Mouse (Mus musculus): ENCODE data around the gene Xcr1. TPM values are rescaled to one million over a fixed set of nuclear protein-coding genes. Genes with fewer than 3 reads are reported as not detected.
A peak's percentile ranks its signal among the peaks of the same experiment; 100 is the strongest.

Xcr1 gene
- polyA plus RNA-seq, 1 experiment: not detected

GRCm38 (mm10) chr9:123849976-123850695 lies 11.7 kb downstream of the Xcr1 start:
- TF ChIP-seq CTCF (IDR thresholded peaks at IDR 0.05; ENCODE audit: borderline replicate concordance, extremely low read depth, insufficient read depth, insufficient read length): no peak
- TF ChIP-seq POLR2A (IDR thresholded peaks at IDR 0.05; ENCODE audit: borderline replicate concordance, extremely low read depth, insufficient read depth, insufficient read length, poor library complexity, severe bottlenecking): no peak
- DNase-seq (ENCODE audit: low read depth): peak; percentile 25

- no peak for DNase-seq (ENCODE audit: low read depth)
- TF ChIP-seq POLR2A (IDR thresholded peaks at IDR 0.05; ENCODE audit: borderline replicate concordance, extremely low read depth, insufficient read depth, insufficient read length, poor library complexity, severe bottlenecking) (no peak), CTCF (IDR thresholded peaks at IDR 0.05; ENCODE audit: borderline replicate concordance, extremely low read depth, insufficient read depth, insufficient read length) (no peak)
Observed at GRCm38 (mm10) chr9:123846490-123846889, 15.3 kb downstream of the Xcr1 start.

GRCm38 (mm10) chr9:123845120-123845519 lies 16.7 kb downstream of the Xcr1 start:
- peak; percentile 0 for DNase-seq (ENCODE audit: low read depth)
- TF ChIP-seq CTCF (IDR thresholded peaks at IDR 0.05; ENCODE audit: borderline replicate concordance, extremely low read depth, insufficient read depth, insufficient read length) (no peak), POLR2A (IDR thresholded peaks at IDR 0.05; ENCODE audit: borderline replicate concordance, extremely low read depth, insufficient read depth, insufficient read length, poor library complexity, severe bottlenecking) (no peak)

GRCm38 (mm10) chr9:123844468-123844867 lies 17.4 kb downstream of the Xcr1 start:
- TF ChIP-seq POLR2A (IDR thresholded peaks at IDR 0.05; ENCODE audit: borderline replicate concordance, extremely low read depth, insufficient read depth, insufficient read length, poor library complexity, severe bottlenecking) (no peak), CTCF (IDR thresholded peaks at IDR 0.05; ENCODE audit: borderline replicate concordance, extremely low read depth, insufficient read depth, insufficient read length) (no peak)
- no peak for DNase-seq (ENCODE audit: low read depth)

- TF ChIP-seq CTCF (IDR thresholded peaks at IDR 0.05; ENCODE audit: borderline replicate concordance, extremely low read depth, insufficient read depth, insufficient read length) (no peak), POLR2A (IDR thresholded peaks at IDR 0.05; ENCODE audit: borderline replicate concordance, extremely low read depth, insufficient read depth, insufficient read length, poor library complexity, severe bottlenecking) (no peak)
- DNase-seq (ENCODE audit: low read depth): no peak
Observed at GRCm38 (mm10) chr9:123840243-123840642, 21.6 kb downstream of the Xcr1 start.

- no peak for TF ChIP-seq POLR2A (IDR thresholded peaks at IDR 0.05; ENCODE audit: borderline replicate concordance, extremely low read depth, insufficient read depth, insufficient read length, poor library complexity, severe bottlenecking)
- TF ChIP-seq CTCF (IDR thresholded peaks at IDR 0.05; ENCODE audit: borderline replicate concordance, extremely low read depth, insufficient read depth, insufficient read length): no peak
- no peak for DNase-seq (ENCODE audit: low read depth)
Observed at GRCm38 (mm10) chr9:123835851-123836250, 26.0 kb downstream of the Xcr1 start.

- DNase-seq (ENCODE audit: low read depth): no peak
- no peak for TF ChIP-seq CTCF (IDR thresholded peaks at IDR 0.05; ENCODE audit: borderline replicate concordance, extremely low read depth, insufficient read depth, insufficient read length)
- no peak for TF ChIP-seq POLR2A (IDR thresholded peaks at IDR 0.05; ENCODE audit: borderline replicate concordance, extremely low read depth, insufficient read depth, insufficient read length, poor library complexity, severe bottlenecking)
Observed at GRCm38 (mm10) chr9:123828916-123829315, 32.9 kb downstream of the Xcr1 start.

- no peak for TF ChIP-seq POLR2A (IDR thresholded peaks at IDR 0.05; ENCODE audit: borderline replicate concordance, extremely low read depth, insufficient read depth, insufficient read length, poor library complexity, severe bottlenecking)
- TF ChIP-seq CTCF (IDR thresholded peaks at IDR 0.05; ENCODE audit: borderline replicate concordance, extremely low read depth, insufficient read depth, insufficient read length): no peak
- no peak for DNase-seq (ENCODE audit: low read depth)
Observed at GRCm38 (mm10) chr9:123826631-123827030, 35.2 kb downstream of the Xcr1 start.

- TF ChIP-seq CTCF (IDR thresholded peaks at IDR 0.05; ENCODE audit: borderline replicate concordance, extremely low read depth, insufficient read depth, insufficient read length) (no peak), POLR2A (IDR thresholded peaks at IDR 0.05; ENCODE audit: borderline replicate concordance, extremely low read depth, insufficient read depth, insufficient read length, poor library complexity, severe bottlenecking) (no peak)
- no peak for DNase-seq (ENCODE audit: low read depth)
Observed at GRCm38 (mm10) chr9:123818601-123819000, 43.2 kb downstream of the Xcr1 start.

- TF ChIP-seq POLR2A (IDR thresholded peaks at IDR 0.05; ENCODE audit: borderline replicate concordance, extremely low read depth, insufficient read depth, insufficient read length, poor library complexity, severe bottlenecking) (no peak), CTCF (IDR thresholded peaks at IDR 0.05; ENCODE audit: borderline replicate concordance, extremely low read depth, insufficient read depth, insufficient read length) (no peak)
- DNase-seq (ENCODE audit: low read depth): no peak
Observed at GRCm38 (mm10) chr9:123815996-123816395, 45.8 kb downstream of the Xcr1 start.

- no peak for DNase-seq (ENCODE audit: low read depth)
- TF ChIP-seq POLR2A (IDR thresholded peaks at IDR 0.05; ENCODE audit: borderline replicate concordance, extremely low read depth, insufficient read depth, insufficient read length, poor library complexity, severe bottlenecking) (no peak), CTCF (IDR thresholded peaks at IDR 0.05; ENCODE audit: borderline replicate concordance, extremely low read depth, insufficient read depth, insufficient read length) (no peak)
Observed at GRCm38 (mm10) chr9:123815444-123815843, 46.4 kb downstream of the Xcr1 start.

- DNase-seq (ENCODE audit: low read depth): no peak
- TF ChIP-seq POLR2A (IDR thresholded peaks at IDR 0.05; ENCODE audit: borderline replicate concordance, extremely low read depth, insufficient read depth, insufficient read length, poor library complexity, severe bottlenecking) (no peak), CTCF (IDR thresholded peaks at IDR 0.05; ENCODE audit: borderline replicate concordance, extremely low read depth, insufficient read depth, insufficient read length) (no peak)
Observed at GRCm38 (mm10) chr9:123814821-123815220, 47.0 kb downstream of the Xcr1 start.
